Mouse (Mus musculus) kidney, adult 18-20 months (tissue): ENCODE results near the gene Nol4l.

Experiments used
- DNase-seq: peaks from one replicate; pipeline ENCODE4 v3.0.0; 2021

Gene Nol4l

DNA sequence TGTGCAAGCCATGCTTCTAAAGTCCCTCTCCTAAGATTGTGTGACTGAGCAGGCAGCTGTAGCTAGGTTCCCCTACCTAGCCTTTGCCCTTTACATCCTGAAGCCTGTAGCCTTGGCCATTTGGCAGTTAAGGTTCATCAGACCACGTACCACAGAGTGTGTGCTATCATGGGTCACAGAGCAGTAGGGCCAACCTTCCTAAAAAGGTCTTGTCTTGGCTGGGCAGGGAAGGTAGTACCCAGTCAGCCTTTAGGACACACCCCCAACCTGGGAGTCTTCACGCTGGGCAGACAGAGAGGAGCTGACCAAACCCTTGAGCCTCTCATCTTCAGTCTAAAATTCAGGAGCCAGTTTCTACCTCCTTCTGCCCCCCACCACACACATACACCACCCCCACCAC lies 89.0 kb downstream of the Nol4l start:
- no peak for DNase-seq

DNA sequence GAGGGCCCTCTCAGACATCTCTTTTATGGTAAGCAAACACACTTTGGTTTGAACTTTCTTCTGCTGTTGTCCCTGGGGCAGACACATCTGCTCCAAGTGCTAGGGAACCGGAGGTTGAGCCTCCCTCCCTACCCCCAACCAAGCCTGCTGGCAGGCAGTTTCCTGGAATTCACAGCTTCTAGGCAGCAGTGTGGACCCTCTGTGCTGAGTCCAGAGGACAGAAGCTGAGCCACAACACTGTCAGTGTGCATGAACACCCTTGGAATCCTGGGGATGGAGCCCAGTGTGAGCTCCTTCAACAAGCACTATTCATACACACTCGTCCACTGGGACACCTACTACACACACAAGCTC lies 92.5 kb downstream of the Nol4l start:
- DNase-seq, result peak; percentile 57

DNA sequence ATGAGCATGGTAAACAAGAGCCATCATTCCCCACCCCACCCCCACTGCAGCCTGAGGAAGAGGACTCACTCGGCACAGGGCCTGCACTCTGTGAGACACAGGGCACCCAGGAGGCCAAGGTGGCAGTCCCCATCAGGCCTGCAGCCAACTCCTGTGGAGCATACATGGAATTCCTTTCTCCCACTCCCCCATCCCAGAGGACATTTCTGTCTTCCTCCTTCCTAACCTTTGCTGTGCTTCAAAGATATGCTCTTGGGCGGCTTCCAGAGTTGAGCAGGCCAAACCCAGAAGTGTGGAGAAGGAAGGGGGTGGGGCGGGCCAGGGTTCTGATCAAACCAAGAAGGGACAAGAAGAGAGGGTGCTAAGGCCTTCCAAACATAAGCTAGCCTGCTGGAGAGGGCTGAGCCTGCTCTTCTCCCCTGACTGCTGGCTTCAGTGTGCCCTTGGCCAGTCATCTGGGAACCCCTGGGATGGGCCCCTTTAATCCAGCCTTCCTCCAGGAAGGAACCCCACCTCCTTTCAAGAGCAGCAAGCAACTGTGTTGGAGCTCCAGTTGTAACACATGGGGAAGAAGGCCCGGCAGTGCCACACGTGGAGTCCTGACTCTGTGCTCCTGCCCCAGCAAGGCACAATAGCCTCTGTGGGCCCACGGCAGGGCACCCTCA lies 93.0 kb downstream of the Nol4l start:
- peak; percentile 78 for DNase-seq

DNA sequence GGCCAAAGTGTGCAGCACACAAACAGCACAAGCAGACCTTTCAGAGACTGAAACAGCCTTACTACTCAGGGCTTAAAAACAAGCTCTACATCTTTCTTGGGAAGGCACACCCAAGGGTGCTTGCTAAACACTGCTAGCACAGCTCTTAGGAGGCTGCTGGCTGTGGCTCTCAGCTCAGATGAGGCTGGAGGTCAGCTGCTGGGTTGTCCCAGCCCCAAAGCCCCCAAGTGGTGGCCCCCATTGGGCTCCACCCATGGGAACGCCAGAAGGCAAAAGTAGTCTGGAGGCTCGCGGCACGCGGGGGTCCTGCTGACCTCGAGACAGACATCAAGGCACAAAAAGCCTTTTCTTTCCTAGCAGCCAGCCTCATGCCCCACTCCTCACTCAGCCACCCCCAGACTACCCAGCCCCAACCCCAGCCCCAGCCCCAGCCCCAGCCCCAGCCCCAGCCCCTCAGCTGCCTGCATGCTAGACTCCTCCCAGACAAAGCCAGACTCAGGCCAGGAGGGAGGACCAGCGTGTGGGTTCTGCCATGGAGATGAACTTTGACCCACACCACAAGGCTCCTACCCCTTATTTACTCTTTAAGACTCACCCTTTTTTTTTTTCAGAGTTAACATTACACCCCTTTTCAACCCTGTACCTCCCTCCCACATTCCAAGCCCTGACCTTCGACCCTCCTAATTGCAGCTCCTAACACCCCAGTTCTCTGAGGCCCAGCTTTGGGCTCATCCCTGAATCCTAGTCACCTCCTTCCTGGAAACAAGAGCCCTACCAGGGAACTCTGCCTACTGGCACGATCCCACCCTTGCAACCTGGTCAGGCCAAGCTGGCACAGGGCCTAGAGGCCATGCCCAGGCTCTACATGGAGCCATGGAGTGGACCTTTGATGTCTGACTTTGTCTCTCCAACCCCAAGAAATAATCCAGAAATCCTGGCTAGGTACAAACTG lies 94.6 kb downstream of the Nol4l start:
- peak; percentile 81 for DNase-seq

DNA sequence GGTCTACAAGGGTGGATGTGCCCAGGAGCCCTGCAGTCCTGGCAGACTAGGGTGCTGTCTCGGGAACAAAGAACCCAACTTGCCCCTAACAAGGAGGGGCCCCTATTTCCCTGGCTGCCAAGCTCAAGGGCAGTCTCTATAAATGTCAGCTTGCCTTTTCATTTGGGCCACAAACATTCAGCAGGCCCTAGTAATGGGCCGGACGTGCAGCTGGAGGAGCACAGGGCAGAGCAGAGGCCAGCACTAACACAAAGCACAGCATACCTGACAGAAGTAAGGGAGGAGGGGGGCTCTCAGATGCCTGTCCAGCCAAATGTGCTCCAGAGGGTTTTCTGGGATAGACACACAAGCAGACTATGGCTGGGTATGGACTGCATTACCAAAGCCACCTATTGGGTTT lies 95.9 kb downstream of the Nol4l start:
- DNase-seq, result no peak

DNA sequence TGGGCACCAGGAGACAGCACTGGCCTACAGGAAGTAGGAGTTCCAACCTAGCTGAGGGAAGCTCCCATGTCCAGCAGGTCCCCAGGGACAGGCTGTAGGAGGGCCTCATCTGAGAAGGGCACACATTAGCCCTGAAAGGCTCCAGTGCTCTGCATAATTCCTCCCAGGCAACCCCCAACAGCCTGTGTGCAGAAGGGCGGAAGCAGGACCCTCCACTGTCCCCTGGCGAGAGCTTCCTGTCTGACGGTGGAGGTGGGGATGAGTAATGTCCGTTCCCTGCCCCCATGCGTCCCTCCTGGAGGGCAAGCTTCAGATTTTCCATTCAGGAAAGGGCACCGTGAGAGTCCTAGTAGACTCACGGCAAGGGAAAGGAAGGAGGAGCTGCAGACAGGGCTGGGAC lies 97.3 kb downstream of the Nol4l start:
- DNase-seq, result no peak

DNA sequence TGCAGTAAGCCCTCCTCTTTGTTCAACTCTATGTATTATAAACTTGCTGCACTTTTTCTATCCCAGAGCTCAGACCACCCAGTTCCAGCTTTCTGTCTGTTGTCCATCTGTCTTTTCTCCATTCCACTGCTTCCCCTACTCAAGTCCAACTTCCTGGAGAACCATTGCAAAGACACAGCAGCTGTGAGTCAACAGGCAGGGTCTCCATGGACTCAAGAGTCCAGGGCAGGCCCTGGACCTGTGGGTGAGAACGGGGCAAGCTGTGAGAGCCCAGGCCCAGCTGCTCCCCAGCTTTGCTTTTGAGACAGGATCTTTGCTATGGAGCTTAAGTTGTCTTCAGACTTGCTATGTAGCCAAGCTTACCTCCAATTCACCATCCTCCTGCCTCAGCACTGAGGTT lies 99.2 kb downstream of the Nol4l start:
- DNase-seq, result no peak

DNA sequence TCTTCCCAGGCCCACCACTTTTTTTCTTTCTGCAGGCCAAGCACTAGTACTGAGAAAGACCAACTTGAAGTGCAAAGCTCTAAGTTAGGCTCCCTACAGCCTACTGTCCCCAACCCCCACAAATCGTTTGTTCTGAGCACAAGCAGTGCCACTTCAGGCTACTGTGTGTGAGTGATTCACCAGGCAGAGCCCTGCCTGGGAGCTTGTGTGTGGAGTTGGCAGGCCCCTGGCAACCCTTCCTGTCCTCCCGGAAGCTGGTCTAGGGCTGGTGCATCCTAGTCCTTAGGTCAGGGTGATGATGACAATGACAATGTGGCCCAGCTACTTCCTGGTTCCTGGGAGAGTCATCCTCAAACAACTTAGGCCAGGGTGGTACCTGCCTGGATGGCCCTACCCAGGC lies 101.3 kb downstream of the Nol4l start:
- DNase-seq, result no peak

DNA sequence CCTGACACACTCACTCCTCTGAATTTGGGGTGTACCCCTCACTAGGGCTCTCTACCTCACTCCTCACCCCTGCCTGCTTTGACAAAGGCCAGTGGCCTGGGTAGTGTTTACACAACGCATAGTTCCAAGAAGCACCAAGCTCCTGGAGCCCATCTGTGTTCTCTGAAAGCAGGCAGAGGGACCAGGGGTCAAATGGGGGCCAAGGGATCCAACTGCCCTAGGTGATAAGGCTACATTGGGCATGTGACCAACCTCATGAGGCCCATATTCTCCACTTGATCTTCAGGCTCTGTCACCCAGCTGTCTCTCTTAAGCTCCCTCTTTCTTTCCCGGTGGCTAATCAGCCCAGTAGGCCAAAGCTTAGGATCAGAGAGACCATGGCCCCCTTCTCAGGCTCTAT lies 102.8 kb downstream of the Nol4l start:
- no peak for DNase-seq

DNA sequence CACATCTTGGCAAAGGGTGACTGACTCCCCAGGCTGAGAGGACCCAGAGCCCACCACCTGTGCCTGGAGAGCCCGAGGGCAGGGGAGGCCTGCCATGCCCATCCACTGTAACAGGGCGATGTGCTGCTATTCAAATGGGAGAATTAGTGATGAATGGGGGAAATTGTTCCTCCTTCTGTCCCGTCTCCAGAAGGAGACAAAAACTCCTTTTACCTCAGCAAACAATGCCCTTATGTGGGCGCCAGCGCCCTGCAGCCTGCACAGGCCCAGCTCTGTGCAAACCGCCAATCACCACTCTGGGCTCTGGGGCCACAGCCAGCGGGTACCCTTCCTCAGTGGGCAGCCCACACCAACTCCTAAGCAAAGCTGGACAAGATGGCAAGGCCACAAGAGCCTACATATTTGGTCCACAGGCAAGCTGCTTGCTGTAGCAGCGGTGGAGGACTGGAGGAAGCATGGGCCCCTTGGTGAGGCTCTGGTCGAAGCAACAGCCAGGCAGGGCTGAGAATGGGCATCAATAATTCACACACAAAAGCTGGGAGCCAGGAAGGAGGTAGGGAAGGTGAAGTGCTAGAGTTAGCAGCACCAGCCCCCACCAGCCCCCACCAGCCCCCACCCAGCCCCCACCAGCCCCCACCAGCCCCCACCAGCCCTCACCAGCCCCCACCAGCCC lies 103.6 kb downstream of the Nol4l start:
- DNase-seq, result no peak

DNA sequence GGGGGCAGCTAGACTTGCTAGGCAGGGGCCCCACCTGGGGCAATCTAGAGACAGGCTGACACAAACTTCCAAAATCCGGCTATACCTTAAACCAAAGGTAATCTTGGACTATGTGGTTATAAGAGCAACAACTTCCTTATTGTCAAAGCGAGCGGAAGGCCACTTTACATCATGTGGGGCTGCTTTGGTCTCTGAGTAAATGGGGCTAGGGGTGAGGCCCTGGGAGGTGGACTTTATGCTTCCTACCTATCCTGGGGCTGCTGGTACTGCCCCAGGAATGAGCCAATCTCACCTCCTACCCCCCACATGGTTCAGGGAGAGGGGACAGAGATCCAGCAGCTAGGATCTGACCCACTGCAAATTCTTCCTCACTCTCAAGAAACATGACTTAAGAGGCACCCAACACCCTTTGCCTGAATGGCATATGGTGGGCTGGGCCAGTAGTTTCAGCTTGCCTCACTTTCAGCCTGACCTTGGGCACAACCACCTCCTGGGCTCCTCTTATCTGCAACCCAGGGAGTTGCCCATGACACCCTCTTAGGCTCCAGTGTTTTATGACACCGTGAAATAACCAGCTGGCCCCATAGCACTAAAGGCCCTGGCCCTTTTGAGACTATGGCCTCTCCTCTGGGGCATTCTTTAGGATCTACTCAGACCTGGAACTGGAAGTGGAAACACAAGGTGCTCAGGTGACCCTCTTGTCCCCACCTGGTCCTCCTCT lies 104.5 kb downstream of the Nol4l start:
- DNase-seq, result no peak

DNA sequence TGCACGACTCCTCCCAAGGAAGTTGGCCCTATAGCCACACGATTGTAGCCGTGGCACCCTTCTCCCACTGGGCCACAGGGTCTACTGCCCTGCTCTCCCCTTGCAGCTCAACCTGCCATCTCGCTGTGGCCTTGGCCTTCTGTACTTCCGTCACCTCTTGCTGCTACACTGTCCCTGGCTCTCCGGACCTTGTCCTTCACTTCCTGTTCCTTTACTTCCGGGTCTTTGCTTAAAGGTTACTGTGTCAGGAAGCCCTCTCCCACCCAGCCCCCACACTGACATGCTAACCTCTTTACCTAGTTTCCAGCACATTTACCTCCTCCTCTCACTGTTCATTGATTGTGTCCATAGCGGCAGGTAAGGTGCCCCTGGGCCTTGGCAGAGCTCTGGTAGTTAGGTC lies 105.2 kb downstream of the Nol4l start:
- DNase-seq, result no peak

DNA sequence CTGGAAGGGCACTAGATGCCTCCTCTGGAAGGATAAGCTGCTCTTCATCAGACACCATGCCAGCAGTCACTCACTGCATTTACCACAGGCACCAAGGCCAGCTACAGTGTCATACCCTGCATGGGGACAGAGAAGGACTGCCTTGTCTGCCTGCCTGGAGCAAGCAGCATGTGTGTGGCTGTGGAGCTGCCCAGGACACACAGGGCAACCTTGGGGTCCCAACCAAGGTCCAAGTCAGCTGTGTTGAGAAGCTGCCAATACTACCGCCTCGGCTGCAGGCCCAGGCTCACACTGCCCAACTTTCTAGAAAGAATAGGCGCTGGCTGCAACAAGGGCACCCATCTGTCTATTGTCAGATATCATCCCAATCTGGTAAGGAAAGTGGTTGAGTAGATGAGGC lies 106.7 kb downstream of the Nol4l start:
- DNase-seq, result no peak

DNA sequence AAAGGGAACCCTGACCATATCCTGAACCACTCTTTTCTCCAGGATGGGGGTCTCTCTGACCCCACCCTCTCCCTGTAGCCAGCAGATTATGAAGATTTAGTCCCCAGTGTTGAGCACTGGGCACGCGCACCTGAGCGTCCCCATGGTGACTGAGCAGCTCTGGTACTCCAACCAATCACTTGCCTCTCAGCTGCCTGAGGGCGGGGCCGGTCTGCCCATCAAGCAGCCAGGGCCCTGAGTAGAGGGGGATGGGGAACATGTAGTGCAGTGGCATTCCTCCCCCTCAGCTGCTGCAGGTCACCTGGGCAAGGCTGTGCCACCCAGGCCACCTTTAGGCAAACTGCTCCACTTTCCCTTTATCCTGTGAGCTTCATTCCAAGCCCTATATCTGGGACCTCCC lies 107.7 kb downstream of the Nol4l start:
- no peak for DNase-seq

DNA sequence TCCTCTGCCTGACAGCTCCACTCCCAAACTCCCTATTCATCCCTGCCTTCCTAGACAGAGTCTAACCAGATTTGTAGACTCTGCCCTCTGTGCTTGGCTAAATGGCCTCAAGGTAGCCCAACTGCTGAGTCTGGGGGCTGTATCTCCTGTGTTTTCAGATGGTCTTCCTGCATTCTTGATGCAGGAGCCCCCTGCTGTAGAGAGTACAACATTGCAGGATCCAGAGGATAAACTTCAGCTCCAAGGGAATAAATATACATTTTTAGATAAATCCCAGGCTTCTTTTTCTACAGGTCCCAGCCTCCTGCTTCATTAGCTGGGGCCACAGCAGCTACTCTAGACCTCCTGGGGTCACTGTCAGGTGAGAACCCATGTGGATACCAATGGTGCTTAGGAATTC lies 108.5 kb downstream of the Nol4l start:
- no peak for DNase-seq

DNA sequence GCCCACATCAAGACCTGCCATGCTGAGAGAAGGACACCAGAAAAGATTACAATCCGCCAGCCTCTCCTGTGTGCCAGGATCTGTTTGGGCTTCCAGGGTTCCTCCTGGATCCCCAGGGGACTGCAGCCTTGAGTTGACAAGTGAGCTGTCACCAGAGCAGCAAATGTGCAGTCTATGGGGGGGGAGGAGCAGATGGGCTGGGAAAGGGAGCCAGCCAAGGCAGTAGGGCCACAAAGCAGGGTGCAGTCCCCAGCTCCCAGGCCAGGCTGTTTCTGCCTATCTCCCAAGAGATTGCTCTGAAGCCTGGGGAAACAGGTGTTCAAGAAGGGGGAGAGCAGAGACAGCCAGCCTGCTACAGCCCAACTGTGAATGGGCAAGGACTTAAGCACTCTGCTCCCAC lies 111.4 kb downstream of the Nol4l start:
- no peak for DNase-seq

DNA sequence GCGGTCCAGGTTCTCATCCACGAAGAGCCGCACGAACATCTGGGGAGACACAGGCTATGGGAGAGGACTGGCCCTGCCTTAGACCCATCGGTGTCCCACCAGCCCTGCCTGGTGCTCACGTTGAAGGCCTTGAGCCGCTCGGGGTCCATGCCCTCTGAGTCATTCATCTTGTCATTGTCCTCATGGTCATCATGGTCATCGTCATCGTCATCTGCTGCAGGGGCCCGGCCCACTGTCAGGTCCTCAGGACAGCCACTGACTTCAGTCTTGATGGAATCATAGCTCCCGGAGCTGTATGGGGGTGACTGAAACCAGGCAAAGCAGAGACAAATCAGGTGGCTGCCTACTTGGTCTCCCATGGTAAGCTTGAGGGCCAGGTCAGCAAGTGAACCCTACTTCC lies 111.9 kb downstream of the Nol4l start:
- no peak for DNase-seq

DNA sequence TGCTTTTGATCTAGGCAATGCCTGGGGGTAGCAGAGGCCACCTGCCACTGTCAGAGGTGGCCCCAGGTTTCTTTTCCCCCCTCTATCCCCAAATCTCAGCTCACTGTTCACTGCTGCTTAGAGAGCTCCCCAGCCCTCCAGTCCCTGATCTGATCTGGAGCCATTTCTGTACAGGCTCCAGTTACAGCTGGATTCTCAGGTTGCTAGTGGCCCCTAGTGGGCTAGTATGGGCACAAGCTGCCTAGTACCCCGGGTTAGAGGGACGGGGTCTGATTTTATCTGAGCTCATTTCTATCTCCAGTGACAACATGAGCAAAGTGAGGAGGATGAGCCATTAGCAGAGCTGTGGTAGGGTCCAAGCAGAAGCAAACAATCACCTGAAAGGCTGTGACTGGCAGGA lies 115.2 kb downstream of the Nol4l start:
- DNase-seq, result peak; percentile 15

DNA sequence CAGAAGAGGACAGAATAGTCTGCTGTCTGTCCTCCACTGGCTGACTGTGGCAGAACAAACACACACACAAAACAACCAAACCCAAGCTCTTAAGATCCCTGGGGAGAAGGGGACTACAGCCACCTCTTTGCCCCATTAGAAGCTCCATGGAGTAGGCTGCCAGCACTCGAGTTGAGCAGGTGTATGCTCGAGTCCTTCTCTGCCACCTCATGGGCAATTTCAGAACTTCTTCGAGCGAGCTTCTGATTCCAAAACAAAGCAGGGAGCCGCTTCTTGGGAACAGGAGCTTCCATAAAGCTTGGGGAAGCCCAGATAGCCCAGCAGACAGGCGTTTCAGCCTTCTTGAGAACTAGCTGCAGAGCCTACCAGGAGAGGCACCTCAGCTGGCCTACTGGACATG lies 117.2 kb downstream of the Nol4l start:
- no peak for DNase-seq

DNA sequence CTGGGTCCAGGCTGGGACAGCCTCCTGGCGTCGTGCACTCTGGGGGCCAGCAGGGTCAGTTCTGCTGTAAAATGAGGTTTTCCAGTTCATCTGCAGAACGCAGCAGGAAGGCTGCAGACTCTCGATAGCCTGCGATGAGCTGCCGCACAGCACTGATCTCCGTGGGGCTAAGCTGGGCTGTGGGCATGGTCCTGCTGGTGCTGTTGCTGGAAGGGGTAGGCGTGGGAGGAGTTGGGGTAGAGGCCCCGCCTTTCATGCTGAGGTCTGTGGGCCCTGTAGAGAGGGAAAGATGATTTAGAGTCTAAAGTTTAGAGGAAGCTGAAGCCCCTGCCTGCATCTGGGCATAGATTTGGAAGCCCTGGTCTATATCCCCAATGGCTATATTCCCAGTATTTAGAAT lies 118.2 kb downstream of the Nol4l start:
- DNase-seq, result no peak

DNA sequence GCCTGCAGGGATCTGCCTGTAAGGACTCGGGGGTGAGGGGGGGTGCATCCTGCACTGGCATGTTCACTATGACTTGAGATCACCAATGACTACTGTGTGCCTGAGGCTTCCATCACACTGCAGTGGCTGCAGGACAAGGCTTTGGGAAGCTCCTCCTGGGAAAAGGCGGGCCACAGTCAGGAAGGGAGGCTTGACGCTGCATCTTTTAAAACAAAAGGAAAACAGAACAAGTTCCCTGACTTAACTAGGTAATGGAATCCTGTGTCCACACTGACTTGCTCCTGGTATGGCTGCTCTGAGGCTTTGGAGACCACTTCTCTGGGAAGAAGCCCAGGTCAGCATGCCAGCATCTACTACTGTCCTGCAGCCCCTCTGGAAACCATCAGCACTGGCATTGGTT lies 120.8 kb downstream of the Nol4l start:
- DNase-seq, result no peak

DNA sequence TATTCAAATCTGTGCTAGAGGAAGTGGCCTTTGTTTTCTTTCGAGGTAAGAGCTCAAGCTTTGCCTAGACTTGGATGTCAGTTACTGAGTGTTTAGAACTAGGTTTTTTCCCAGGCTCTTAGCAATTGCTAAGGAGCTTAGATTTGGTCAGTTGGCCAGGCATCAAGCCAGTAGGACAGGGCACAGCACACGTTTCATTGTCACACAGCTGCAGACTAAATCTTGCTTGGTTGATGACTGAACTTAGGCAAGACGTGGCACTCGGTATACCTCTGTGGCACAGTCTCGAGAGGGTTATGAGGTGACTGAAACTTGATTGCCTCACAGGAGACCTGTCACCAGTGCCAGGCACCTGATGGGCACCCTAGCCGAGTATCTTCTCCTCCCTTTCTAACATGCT lies 122.9 kb downstream of the Nol4l start:
- no peak for DNase-seq

DNA sequence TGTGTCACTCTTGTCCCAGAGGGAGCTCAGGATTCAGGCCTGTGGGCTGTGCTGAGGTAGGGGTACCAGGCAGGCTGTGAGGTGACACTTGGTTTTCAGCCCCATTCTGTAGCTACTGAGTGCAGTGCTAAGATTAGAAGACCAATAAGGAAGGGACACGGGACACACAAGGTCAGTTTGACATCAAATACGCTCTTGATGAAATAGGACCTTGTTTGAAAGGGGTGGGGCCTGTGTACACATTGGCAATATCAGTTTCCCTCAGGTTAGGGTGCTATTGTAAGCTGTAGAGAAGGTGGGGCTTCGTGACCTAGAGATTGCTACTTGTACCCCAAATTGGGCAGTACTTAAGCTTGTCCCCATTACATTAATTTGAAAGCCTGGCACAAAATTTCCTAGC lies 124.9 kb downstream of the Nol4l start:
- no peak for DNase-seq
